8 mouse cellular contexts compared by ENCODE assay signal in the genomic region with DNA sequence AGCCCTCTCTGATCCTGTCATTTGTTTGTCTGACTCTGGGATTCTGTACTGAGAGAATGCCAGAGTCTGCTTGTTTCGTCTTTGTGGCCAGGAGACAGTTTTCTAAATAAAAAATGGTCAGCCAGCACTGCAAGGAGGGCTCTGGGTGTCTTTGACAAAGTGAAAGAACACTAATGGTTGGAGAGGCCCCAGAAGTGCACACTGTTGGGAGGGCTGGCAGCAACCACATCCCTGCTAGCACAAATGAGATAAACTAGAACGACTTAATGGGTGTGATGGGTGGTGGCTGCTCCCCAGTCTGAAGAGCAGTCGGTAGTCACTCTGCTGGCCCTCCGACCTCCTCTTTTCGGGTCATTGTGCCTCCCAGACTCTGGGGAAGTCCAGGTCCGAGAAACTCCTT. TPM values are rescaled to one million over a fixed set of nuclear protein-coding genes. Genes with fewer than 3 reads are reported as not detected.
A peak's percentile ranks its signal among the peaks of the same experiment; 100 is the strongest.
DNase-seq lines count a peak whose midpoint lies in the region; ATAC-seq and TF ChIP-seq lines count a peak whose summit lies in the region.

No protein-coding gene starts in this region.

- DNase-seq in gastrocnemius, adult 2 months: no peak
- no peak for DNase-seq in gastrocnemius, postnatal 10 days
- no peak for DNase-seq in G1E (ENCODE audit: low spot score)
- no peak for DNase-seq in hindbrain, embryonic 10.5 days (ENCODE audit: low spot score)
- no peak for DNase-seq in adrenal gland, adult 18-20 months (ENCODE audit: low spot score in 2 of 2)
- DNase-seq in right cerebral cortex, postnatal 10 days (ENCODE audit: low spot score in 2 of 2): no peak

- peak overlapping the region; percentile 91 for H3K4me3 ChIP-seq in gastrocnemius, adult 2 months
- peak overlapping the region; percentile 42; the same call in 1 of the 2 replicates for H3K4me3 ChIP-seq in G1E (ENCODE audit: low read depth, low read length)
- H3K4me3 ChIP-seq in hindbrain, embryonic 10.5 days: peak overlapping the region; percentile 90

- peaks cover 34% of the 10 kb centered on the region for H3K27me3 ChIP-seq in G1E (ENCODE audit: insufficient read depth, low read length)
- peaks cover 33% of the 10 kb centered on the region for H3K27me3 ChIP-seq in hindbrain, embryonic 10.5 days (ENCODE audit: insufficient read depth, poor library complexity, severe bottlenecking)

- H3K27ac ChIP-seq in gastrocnemius, adult 2 months: peak overlapping the region; percentile 1; the same call in 1 of the 2 replicates
- peak overlapping the region; percentile 100 for H3K27ac ChIP-seq in hindbrain, embryonic 10.5 days

- H3K4me1 ChIP-seq in G1E (ENCODE audit: insufficient read depth, low read depth, low read length): peaks cover 36% of the 10 kb centered on the region
- H3K4me1 ChIP-seq in hindbrain, embryonic 10.5 days (replicated peaks): peaks cover 72% of the 10 kb centered on the region

- WGBS in hindbrain, embryonic 10.5 days: 35% methylated on average over 6 of the region's 6 CpGs

- intact Hi-C loops in gastrocnemius, adult 2 months (cut with DNase I): loop anchor here (5.0 to 10.0 kb wide), 3 partner anchors 77 to 354 kb away; partner anchors contain the start of gene Mark2

- H3K36me3 ChIP-seq in G1E (replicated peaks): peaks cover 50% of the 10 kb centered on the region
- peaks cover 47% of the 10 kb centered on the region for H3K36me3 ChIP-seq in hindbrain, embryonic 10.5 days

- H3K9me3 ChIP-seq in G1E (replicated peaks): peaks cover 10% of the 10 kb centered on the region
- 0 out of 2 replicates have a peak, but pooled peaks cover 3% of the 10 kb centered on the region for H3K9me3 ChIP-seq in hindbrain, embryonic 10.5 days

- ATAC-seq in G1E (ENCODE audit: extremely low read depth, insufficient number of reproducible peaks, low FRiP score, poor library complexity, severe bottlenecking): no peak
- ATAC-seq in megakaryocyte-erythroid progenitor cell, adult 5-6 weeks (replicated peaks; ENCODE audit: low FRiP score, low TSS enrichment, poor library complexity, severe bottlenecking): peak; percentile 64
- no peak for ATAC-seq in activated CD4-positive, CD25-positive, alpha-beta regulatory T cell, adult 4 months

- TF ChIP-seq CTCF in gastrocnemius, adult 2 months (IDR thresholded peaks at IDR 0.05): no peak
- no peak for TF ChIP-seq CTCF in G1E (IDR thresholded peaks at IDR 0.05; ENCODE audit: low read depth, low read length)

RNA-seq across cellular contexts. Expression of gene 2700081O15Rik, which starts 1.7 kb away (rescaled TPM):
- total RNA-seq in gastrocnemius, adult 2 months (2021): 1 to 10 TPM; 5.3 to 5.9 TPM
- 10 to 100 TPM; 14.6 to 22.1 TPM for total RNA-seq in gastrocnemius, postnatal 10 days (2021)
- total RNA-seq in G1E (2014; fragmentation: Nextera tagmentation) (8.4 and 10.7 TPM in 2 replicates), G1E (2017) (7.0 and 7.4 TPM in 2 replicates)
- polyA plus RNA-seq in G1E (2012): 23.1 and 29.4 TPM in 2 replicates
- polyA plus RNA-seq in hindbrain, embryonic 10.5 days (2016; fragmentation: Nextera tagmentation; extraction: Ambion mirVana): 7.0 and 8.6 TPM in 2 replicates
- total RNA-seq in megakaryocyte-erythroid progenitor cell, adult 5-6 weeks (2014; fragmentation: Nextera tagmentation): 4.6 and 9.4 TPM in 2 replicates
- 3.0 and 7.0 TPM in 2 replicates for total RNA-seq in megakaryocyte-erythroid progenitor cell, adult 5-6 weeks (2017)
- total RNA-seq in adrenal gland, adult 18-20 months (2021): 10 to 100 TPM; 17.1 to 20.0 TPM
- polyA plus RNA-seq in activated CD4-positive, CD25-positive, alpha-beta regulatory T cell, adult 4 months (2017; shearing (Covaris generic)): under 1 TPM in 1 of 2 experiments, not detected in 1; 0.12 TPM

RNA-seq across cellular contexts. Expression of gene Spindoc, which starts 36.3 kb away (rescaled TPM):
- 1 to 10 TPM; 8.0 to 10.0 TPM for total RNA-seq in gastrocnemius, adult 2 months (2021)
- total RNA-seq in gastrocnemius, postnatal 10 days (2021): 10 to 100 TPM; 11.8 to 17.2 TPM
- total RNA-seq in G1E (2014; fragmentation: Nextera tagmentation) (13.3 and 18.1 TPM in 2 replicates), G1E (2017) (8.0 and 8.2 TPM in 2 replicates)
- polyA plus RNA-seq in G1E (2012): 31.8 and 34.2 TPM in 2 replicates
- polyA plus RNA-seq in hindbrain, embryonic 10.5 days (2016; fragmentation: Nextera tagmentation; extraction: Ambion mirVana): 44.9 and 48.0 TPM in 2 replicates
- 15.7 and 23.7 TPM in 2 replicates for total RNA-seq in megakaryocyte-erythroid progenitor cell, adult 5-6 weeks (2014; fragmentation: Nextera tagmentation)
- total RNA-seq in megakaryocyte-erythroid progenitor cell, adult 5-6 weeks (2017): 6.2 and 15.9 TPM in 2 replicates
- total RNA-seq in adrenal gland, adult 18-20 months (2021): 10 to 100 TPM; 19.9 to 22.7 TPM
- 1 to 10 TPM; 1.5 to 5.3 TPM for polyA plus RNA-seq in activated CD4-positive, CD25-positive, alpha-beta regulatory T cell, adult 4 months (2017; shearing (Covaris generic))
